Mouse (Mus musculus) MEL (cell line): ENCODE measurements around the gene Map3k6. TPM values are rescaled to one million over a fixed set of nuclear protein-coding genes. Genes with fewer than 3 reads are reported as not detected.

Source experiments
- DNase-seq: peaks from one replicate; pipeline ENCODE4 v3.0.0; 2011; ENCODE audit warnings: low read depth, low spot score
- H3K27ac ChIP-seq: 2 replicates; pipeline ENCODE4 v1.5.1; 2012; ENCODE audit warnings: low read depth, mild to moderate bottlenecking, control low read depth, low read length, moderate library complexity; ENCODE audit not compliant: control insufficient read depth
- H3K27me3 ChIP-seq, 2 experiments: fragments of 150-350 bp in 1 of 2; sonication (generic) in 1 of 2; 2 replicates each; pipeline ENCODE4 v1.6.1; 2012; ENCODE audit warnings: low read length in 2 of 2, mild to moderate bottlenecking in 2 of 2, improper control_type of control experiment in 1 of 2, moderate library complexity in 1 of 2; ENCODE audit not compliant: insufficient read depth in 2 of 2, control insufficient read depth in 1 of 2
- H3K36me3 ChIP-seq, 2 experiments: 2 replicates each; pipeline ENCODE4 v1.6.1; 2012 to 2014; ENCODE audit warnings: low read length in 2 of 2, improper control_type of control experiment in 1 of 2, inconsistent platforms in 1 of 2, mild to moderate bottlenecking in 1 of 2; ENCODE audit not compliant: insufficient read depth in 2 of 2, control insufficient read depth in 1 of 2
- H3K4me1 ChIP-seq, 2 experiments: fragments of 150-350 bp in 1 of 2; sonication (generic) in 1 of 2; 2 replicates each; pipeline ENCODE4 v1.6.1; 2012; ENCODE audit warnings: low read length in 2 of 2, improper control_type of control experiment in 1 of 2, mild to moderate bottlenecking in 1 of 2; ENCODE audit not compliant: insufficient read depth in 2 of 2, control insufficient read depth in 1 of 2
- H3K4me3 ChIP-seq, 2 experiments: fragments of 150-350 bp in 1 of 2; sonication (generic) in 1 of 2; 2 replicates each; pipeline ENCODE4 v1.5.1; 2012; ENCODE audit warnings: low read depth in 2 of 2, low read length in 2 of 2, mild to moderate bottlenecking in 2 of 2, moderate library complexity in 2 of 2, control low read depth in 1 of 2, improper control_type of control experiment in 1 of 2; ENCODE audit not compliant: control insufficient read depth in 1 of 2, insufficient read depth in 1 of 2
- H3K79me2 ChIP-seq: 2 replicates; pipeline ENCODE4 v1.6.1; 2012; ENCODE audit warnings: mild to moderate bottlenecking, low read length, moderate library complexity; ENCODE audit not compliant: control insufficient read depth, poor library complexity, insufficient read depth
- H3K9ac ChIP-seq: 2 replicates; pipeline ENCODE4 v1.6.1; 2012; ENCODE audit warnings: low read depth, mild to moderate bottlenecking, control low read depth, low read length, moderate library complexity; ENCODE audit not compliant: control insufficient read depth, poor library complexity, severe bottlenecking
- H3K9me3 ChIP-seq: fragments of 150-350 bp; sonication (generic); replicated peaks from 2 replicates; pipeline ENCODE4 v1.6.1; 2012; ENCODE audit warnings: mild to moderate bottlenecking, low read length, improper control_type of control experiment, moderate library complexity; ENCODE audit not compliant: insufficient read depth
- BHLHE40 ChIP-seq: IDR thresholded peaks from 2 replicates; pipeline ENCODE4 v1.6.1; 2012; ENCODE audit warnings: low read depth, mild to moderate bottlenecking, inconsistent platforms, low read length, improper control_type of control experiment, borderline replicate concordance
- CTCF ChIP-seq, 3 experiments: IDR thresholded peaks in 2 of 3; conservative IDR thresholded peaks in 1 of 3; 2 replicates each; pipeline ENCODE4 v1.5.1; 2011 to 2012; ENCODE audit warnings: low read length in 3 of 3, low read depth in 2 of 3, mild to moderate bottlenecking in 2 of 3, improper control_type of control experiment in 1 of 3, inconsistent platforms in 1 of 3, mixed read lengths in 1 of 3, moderate library complexity in 1 of 3; ENCODE audit not compliant: control insufficient read depth in 1 of 3, insufficient read depth in 1 of 3, poor library complexity in 1 of 3, severe bottlenecking in 1 of 3
- GATA1 ChIP-seq: IDR thresholded peaks from 2 replicates; pipeline ENCODE4 v1.6.1; 2011; ENCODE audit warnings: low read depth, low read length, improper control_type of control experiment
- KAT2A ChIP-seq: conservative IDR thresholded peaks from 2 replicates; pipeline ENCODE4 v1.6.1; 2012; ENCODE audit warnings: low read depth, low read length, improper control_type of control experiment, inconsistent platforms
- MAFK ChIP-seq: IDR thresholded peaks from 2 replicates; pipeline ENCODE4 v1.6.1; 2011; ENCODE audit warnings: low read depth, mild to moderate bottlenecking, low read length, improper control_type of control experiment, borderline replicate concordance
- MAX ChIP-seq: IDR thresholded peaks from 2 replicates; pipeline ENCODE4 v1.6.1; 2011; ENCODE audit warnings: low read length, improper control_type of control experiment
- MAZ ChIP-seq: IDR thresholded peaks from 2 replicates; pipeline ENCODE4 v1.6.1; 2012; ENCODE audit warnings: low read depth, mild to moderate bottlenecking, inconsistent platforms, low read length, improper control_type of control experiment
- MEF2A ChIP-seq: IDR thresholded peaks from 2 replicates; pipeline ENCODE4 v1.6.1; 2014; ENCODE audit warnings: low read depth, mild to moderate bottlenecking, inconsistent platforms, low read length, improper control_type of control experiment; ENCODE audit not compliant: poor library complexity, insufficient replicate concordance, severe bottlenecking; ENCODE audit errors: extremely low read depth
- MYB ChIP-seq: IDR thresholded peaks from 2 replicates; pipeline ENCODE4 v1.6.1; 2011; ENCODE audit warnings: mild to moderate bottlenecking, low read depth, low read length, improper control_type of control experiment
- MYC ChIP-seq: IDR thresholded peaks from 2 replicates; pipeline ENCODE4 v1.6.1; 2011; ENCODE audit warnings: low read depth, mild to moderate bottlenecking, low read length, improper control_type of control experiment, moderate library complexity
- NRF1 ChIP-seq: IDR thresholded peaks from 2 replicates; pipeline ENCODE4 v1.6.1; 2014; ENCODE audit warnings: low read depth, mild to moderate bottlenecking, inconsistent platforms, low read length, improper control_type of control experiment, moderate library complexity; ENCODE audit not compliant: poor library complexity, insufficient read depth, severe bottlenecking
- POLR2A ChIP-seq, 2 experiments: IDR thresholded peaks; 2 replicates each; pipeline ENCODE4 v1.6.1; 2011 to 2012; ENCODE audit warnings: low read length in 2 of 2, mild to moderate bottlenecking in 2 of 2, control low read depth in 1 of 2, improper control_type of control experiment in 1 of 2, low read depth in 1 of 2, moderate library complexity in 1 of 2; ENCODE audit not compliant: control insufficient read depth in 1 of 2, insufficient read depth in 1 of 2, poor library complexity in 1 of 2
- POLR2AphosphoS2 ChIP-seq: IDR thresholded peaks from 2 replicates; pipeline ENCODE4 v1.6.1; 2011; ENCODE audit warnings: low read length, improper control_type of control experiment
- RCOR1 ChIP-seq: IDR thresholded peaks from 2 replicates; pipeline ENCODE4 v1.6.1; 2012; ENCODE audit warnings: low read depth, mild to moderate bottlenecking, inconsistent platforms, low read length, improper control_type of control experiment
- SMC3 ChIP-seq: IDR thresholded peaks from 2 replicates; pipeline ENCODE4 v1.6.1; 2011; ENCODE audit warnings: low read depth, low read length, improper control_type of control experiment
- TAL1 ChIP-seq: IDR thresholded peaks from 2 replicates; pipeline ENCODE4 v1.6.1; 2012; ENCODE audit warnings: mild to moderate bottlenecking, inconsistent platforms, low read length, moderate library complexity, mixed read lengths
- TCF12 ChIP-seq: IDR thresholded peaks from 2 replicates; pipeline ENCODE4 v1.6.1; 2014; ENCODE audit warnings: low read depth, mild to moderate bottlenecking, inconsistent platforms, low read length, improper control_type of control experiment, moderate library complexity
- USF1 ChIP-seq: IDR thresholded peaks from 2 replicates; pipeline ENCODE4 v1.6.1; 2014; ENCODE audit warnings: low read depth, mild to moderate bottlenecking, inconsistent platforms, low read length, improper control_type of control experiment, moderate library complexity
- USF2 ChIP-seq, 2 experiments: IDR thresholded peaks; 2 replicates each; pipeline ENCODE4 v1.6.1; 2011 to 2012; ENCODE audit warnings: improper control_type of control experiment in 2 of 2, low read length in 2 of 2, borderline replicate concordance in 1 of 2, inconsistent platforms in 1 of 2, low read depth in 1 of 2, mild to moderate bottlenecking in 1 of 2; ENCODE audit not compliant: insufficient read depth in 1 of 2
- ZC3H11A ChIP-seq: IDR thresholded peaks from 2 replicates; pipeline ENCODE4 v1.6.1; 2012; ENCODE audit warnings: low read depth, mild to moderate bottlenecking, inconsistent platforms, low read length, improper control_type of control experiment
- ZKSCAN1 ChIP-seq: IDR thresholded peaks from 2 replicates; pipeline ENCODE4 v1.6.1; 2012; ENCODE audit warnings: low read depth, mild to moderate bottlenecking, inconsistent platforms, low read length, improper control_type of control experiment, moderate library complexity
- ZMIZ1 ChIP-seq: IDR thresholded peaks from 2 replicates; pipeline ENCODE4 v1.6.1; 2012; ENCODE audit warnings: low read depth, mild to moderate bottlenecking, inconsistent platforms, low read length, improper control_type of control experiment, moderate library complexity
- polyA plus RNA-seq, 2 experiments: library from polyadenylated mRNA; stranded (reverse) in 1 of 2; unstranded in 1 of 2; fragments of >175 nt in 1 of 2; fragments of >200 nt in 1 of 2; gene quantifications; 2 replicates each; pipeline versions ENCODE4 v1.2.1 to v1.2.4; 2012; ENCODE audit warnings: low replicate concordance in 2 of 2, low read depth in 1 of 2; ENCODE audit not compliant: insufficient read length in 2 of 2, insufficient read depth in 1 of 2, missing spikeins in 1 of 2
- total RNA-seq: library from RNA; depleted of rRNA; stranded (reverse); fragments of 300-350 nt; gene quantifications from 2 replicates; pipeline ENCODE4 v1.2.3, GENCODE M21; 2012

Map3k6 gene
- total and polyA plus RNA-seq, 3 experiments, result 19.1 to 21.9 TPM; not detected in 1

DNA sequence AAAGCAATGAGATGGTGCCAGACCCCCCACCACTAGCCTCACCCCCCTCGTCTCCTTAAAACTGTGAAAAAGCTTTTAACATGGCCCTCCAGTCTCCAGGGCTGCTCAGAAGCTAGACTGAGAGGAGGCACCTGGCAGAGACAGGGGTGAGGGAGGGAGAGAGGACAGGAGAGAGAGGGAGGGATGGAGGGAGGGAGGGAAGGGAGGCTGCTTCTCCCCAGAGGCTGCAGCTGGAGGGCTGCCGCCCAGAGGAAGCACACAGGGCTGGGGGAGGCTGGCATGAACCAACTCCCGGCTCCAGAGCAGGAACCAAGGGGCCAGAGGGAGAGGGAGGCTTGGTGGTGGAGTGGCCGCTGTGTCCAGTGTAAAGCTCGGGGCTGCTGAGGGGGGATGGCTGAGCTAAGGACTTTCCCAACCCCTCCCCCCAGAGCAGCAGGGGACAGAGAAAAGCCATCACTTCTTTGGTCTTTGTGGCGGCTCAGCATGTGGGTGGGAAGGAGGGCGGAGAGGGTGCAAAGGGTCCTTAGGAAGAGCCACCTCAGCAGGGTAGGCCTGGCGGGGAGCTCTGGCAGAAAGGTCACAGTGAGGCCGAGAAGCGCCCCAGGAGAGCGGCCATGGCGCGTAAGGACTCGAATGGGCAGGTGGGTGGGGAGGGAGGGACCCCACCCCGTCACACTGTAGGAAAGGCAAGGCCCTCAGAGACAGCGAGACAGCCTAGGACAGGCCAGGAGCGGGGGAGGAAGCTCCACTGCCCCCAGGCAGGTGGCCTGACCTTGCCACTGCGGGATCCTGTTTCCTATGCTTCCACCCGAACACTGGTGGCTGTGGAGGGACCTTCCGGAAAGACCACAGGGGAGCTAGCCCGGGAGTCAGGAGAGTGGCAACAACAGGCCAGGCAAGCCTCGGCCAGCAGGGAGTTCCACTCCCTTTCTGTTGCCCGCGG is 52.6 kb downstream of the Map3k6 start:
- Histone ChIP-seq H3K4me1 (peaks cover 0 to 2% of the 10 kb centered on the region in 2 experiments; a peak in 3 of 4 replicates), H3K27ac (no peak overlapping the region), H3K36me3 (peaks cover 0 to 2% of the 10 kb centered on the region in 2 experiments; a peak in 3 of 4 replicates), H3K27me3 (no peaks in the 10 kb centered on the region), H3K4me3 (no peak overlapping the region), H3K79me2 (no peaks in the 10 kb centered on the region), H3K9me3 (no peaks in the 10 kb centered on the region), H3K9ac (no peak overlapping the region)
- DNase-seq, result no peak
- TF ChIP-seq MAX, result no peak
- TF ChIP-seq POLR2A (IDR thresholded peaks at IDR 0.05; ENCODE audit: control insufficient read depth in 1 of 2, insufficient read depth in 1 of 2, low read depth in 1 of 2, low read length in 2 of 2, poor library complexity in 1 of 2), result no peak
- TF ChIP-seq MYB, result no peak
- no peak for TF ChIP-seq GATA1
- no peak for TF ChIP-seq TAL1
- TF ChIP-seq ZKSCAN1, result no peak

DNA sequence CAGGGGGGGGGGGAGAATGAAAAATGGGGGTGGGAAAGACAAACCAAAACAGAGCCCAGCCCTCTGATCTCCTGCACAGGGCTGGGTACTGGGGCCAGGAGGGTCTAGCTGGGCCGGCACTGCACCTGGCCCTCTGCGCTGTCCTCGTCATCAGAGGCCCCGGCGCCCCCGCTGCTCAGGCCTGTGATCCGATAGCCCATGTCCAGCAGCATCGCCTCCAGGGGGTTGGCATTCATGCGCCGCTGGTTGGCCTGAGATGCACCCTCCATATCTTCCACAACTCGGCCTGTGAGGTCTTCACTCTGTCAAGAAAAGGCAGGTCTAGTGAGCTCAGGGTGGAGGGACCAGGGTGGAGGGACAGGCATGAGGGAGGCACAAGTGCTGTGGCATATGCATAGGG is 53.5 kb downstream of the Map3k6 start:
- Histone ChIP-seq H3K27ac (no peak overlapping the region), H3K4me1 (peaks cover 0 to 2% of the 10 kb centered on the region in 2 experiments; a peak in 3 of 4 replicates), H3K36me3 (peaks cover 0 to 2% of the 10 kb centered on the region in 2 experiments; a peak in 3 of 4 replicates), H3K79me2 (no peaks in the 10 kb centered on the region), H3K27me3 (no peaks in the 10 kb centered on the region), H3K9me3 (no peaks in the 10 kb centered on the region), H3K9ac (no peak overlapping the region), H3K4me3 (no peak overlapping the region)
- no peak for DNase-seq
- TF ChIP-seq MYC, result no peak
- no peak for TF ChIP-seq MAZ

- Histone ChIP-seq H3K9me3 (no peaks in the 10 kb centered on the region), H3K27ac (no peak overlapping the region), H3K4me1 (no peaks in the 10 kb centered on the region), H3K79me2 (no peaks in the 10 kb centered on the region), H3K36me3 (no peaks in the 10 kb centered on the region; a peak in 1 of 4 replicates), H3K4me3 (no peak overlapping the region), H3K9ac (no peak overlapping the region), H3K27me3 (no peaks in the 10 kb centered on the region)
- no peak for TF ChIP-seq SMC3
- no peak for TF ChIP-seq MAFK
- no peak for TF ChIP-seq USF1
- TF ChIP-seq ZMIZ1, result no peak
- TF ChIP-seq BHLHE40, result no peak
- no peak for TF ChIP-seq TAL1
- TF ChIP-seq NRF1, result no peak
- TF ChIP-seq USF2 (IDR thresholded peaks at IDR 0.05; ENCODE audit: borderline replicate concordance in 1 of 2, insufficient read depth in 1 of 2, low read depth in 1 of 2, low read length in 2 of 2), result no peak
- no peak for TF ChIP-seq POLR2AphosphoS2
- TF ChIP-seq CTCF (IDR thresholded peaks at IDR 0.05 in 2 of 3, conservative IDR thresholded peaks at IDR 0.05 in 1 of 3; ENCODE audit: control insufficient read depth in 1 of 3, insufficient read depth in 1 of 3, low read depth in 2 of 3, low read length in 3 of 3, poor library complexity in 1 of 3, severe bottlenecking in 1 of 3), result no peak
- TF ChIP-seq ZKSCAN1, result no peak
- no peak for TF ChIP-seq GATA1
- TF ChIP-seq MAZ, result no peak
- TF ChIP-seq KAT2A, result no peak
- no peak for TF ChIP-seq POLR2A (IDR thresholded peaks at IDR 0.05; ENCODE audit: control insufficient read depth in 1 of 2, insufficient read depth in 1 of 2, low read depth in 1 of 2, low read length in 2 of 2, poor library complexity in 1 of 2)
- TF ChIP-seq ZC3H11A, result no peak
- TF ChIP-seq MEF2A, result no peak
- no peak for TF ChIP-seq RCOR1
- no peak for TF ChIP-seq TCF12
- no peak for DNase-seq
Measured at GRCm38 (mm10) chr4:133297360-133297759, 56.7 kb downstream of the Map3k6 start.
